Mouse (Mus musculus) urinary bladder, postnatal 25 days (tissue): Measurements from ENCODE around the gene Entpd5.

Experiments used
- DNase-seq: peaks from one replicate; pipeline ENCODE4 v3.0.0; 2022; ENCODE audit warnings: low spot score

Entpd5 gene

GRCm38 (mm10) chr12:84336963-84337625 lies 71.7 kb downstream of the Entpd5 start:
- no peak for DNase-seq

GRCm38 (mm10) chr12:84327111-84327512 lies 81.7 kb downstream of the Entpd5 start:
- DNase-seq: no peak
